Mouse (Mus musculus) ES-E14 (cell line): ENCODE measurements around the gene Unc13d. TPM values are rescaled to one million over a fixed set of nuclear protein-coding genes. Genes with fewer than 3 reads are reported as not detected.
"Not testable (repeated sequence)": the region's sequence is repeated elsewhere in the genome, so short reads cannot be mapped to it uniquely, and the experiment has no call there.

Experiments
- DNase-seq: peaks from one replicate; pipeline ENCODE4 v3.0.0-alpha.2; 2013; ENCODE audit warnings: low read depth, low spot score
- H3K27ac ChIP-seq: 2 replicates; pipeline ENCODE4 v1.5.1; 2012; ENCODE audit warnings: low read depth, mild to moderate bottlenecking, low read length, moderate library complexity, mixed read lengths; ENCODE audit not compliant: poor library complexity, insufficient read depth, severe bottlenecking
- H3K36me3 ChIP-seq: 2 replicates; pipeline ENCODE4 v1.6.1; 2012; ENCODE audit warnings: mild to moderate bottlenecking, low read length, moderate library complexity, mixed read lengths; ENCODE audit not compliant: control insufficient read depth, poor library complexity, insufficient read depth, severe bottlenecking
- H3K4me1 ChIP-seq, 2 experiments: fragments of 150-350 bp in 1 of 2; sonication (generic) in 1 of 2; 2 replicates each; pipeline ENCODE4 v1.6.1; 2012; ENCODE audit warnings: low read length in 2 of 2, mild to moderate bottlenecking in 1 of 2, mixed read lengths in 1 of 2; ENCODE audit not compliant: control insufficient read depth in 2 of 2, insufficient read depth in 2 of 2, poor library complexity in 1 of 2
- H3K4me3 ChIP-seq, 2 experiments: fragments of 150-350 bp in 1 of 2; sonication (generic) in 1 of 2; 2 replicates each; pipeline ENCODE4 v1.5.1; 2012; ENCODE audit warnings: low read length in 2 of 2, low read depth in 1 of 2, mild to moderate bottlenecking in 1 of 2, mixed read lengths in 1 of 2; ENCODE audit not compliant: insufficient read depth in 1 of 2, poor library complexity in 1 of 2, severe bottlenecking in 1 of 2
- H3K9ac ChIP-seq: 2 replicates; pipeline ENCODE4 v1.6.1; 2012; ENCODE audit warnings: low read depth, mild to moderate bottlenecking, low read length, mixed read lengths; ENCODE audit not compliant: poor library complexity, insufficient read depth, severe bottlenecking
- H3K9me3 ChIP-seq: fragments of 150-350 bp; sonication (generic); 2 replicates; pipeline ENCODE4 v1.6.1; 2012; ENCODE audit warnings: low read depth, mild to moderate bottlenecking, low read length; ENCODE audit not compliant: control insufficient read depth, insufficient read depth
- CHD2 ChIP-seq: IDR thresholded peaks from 2 replicates; pipeline ENCODE4 v1.6.1; 2014; ENCODE audit warnings: mild to moderate bottlenecking, low read depth, low read length, inconsistent platforms
- HCFC1 ChIP-seq: IDR thresholded peaks from 2 replicates; pipeline ENCODE4 v1.6.1; 2012; ENCODE audit warnings: low read length, inconsistent platforms, borderline replicate concordance; ENCODE audit not compliant: insufficient read depth
- MAFK ChIP-seq: IDR thresholded peaks from 2 replicates; pipeline ENCODE4 v1.6.1; 2014; ENCODE audit warnings: mild to moderate bottlenecking, low read depth, low read length, inconsistent platforms; ENCODE audit not compliant: insufficient read depth
- ZC3H11A ChIP-seq: IDR thresholded peaks from 2 replicates; pipeline ENCODE4 v1.6.1; 2012; ENCODE audit warnings: low read depth, mild to moderate bottlenecking, inconsistent platforms, low read length, borderline replicate concordance
- ZNF384 ChIP-seq: IDR thresholded peaks from 2 replicates; pipeline ENCODE4 v1.6.1; 2012; ENCODE audit warnings: low read depth, low read length, inconsistent platforms
- in situ Hi-C, 2 experiments: fragments of 600-800 bp; cut with MboI; formaldehyde crosslinking; loops; one replicate each; pipeline ENCODE4 v1.15.1; 2025; ENCODE audit warnings: low sequenced_read_pairs in 2 of 2, inconsistent platforms in 1 of 2; ENCODE audit not compliant: unreplicated experiment in 2 of 2
- total RNA-seq: library from RNA; depleted of rRNA; stranded (reverse); fragments of 300-350 nt; gene quantifications from 2 replicates; pipeline ENCODE4 v1.2.3, GENCODE M21; 2012

The Unc13d gene
- total RNA-seq, 1 experiment = 13.3 TPM

DNA sequence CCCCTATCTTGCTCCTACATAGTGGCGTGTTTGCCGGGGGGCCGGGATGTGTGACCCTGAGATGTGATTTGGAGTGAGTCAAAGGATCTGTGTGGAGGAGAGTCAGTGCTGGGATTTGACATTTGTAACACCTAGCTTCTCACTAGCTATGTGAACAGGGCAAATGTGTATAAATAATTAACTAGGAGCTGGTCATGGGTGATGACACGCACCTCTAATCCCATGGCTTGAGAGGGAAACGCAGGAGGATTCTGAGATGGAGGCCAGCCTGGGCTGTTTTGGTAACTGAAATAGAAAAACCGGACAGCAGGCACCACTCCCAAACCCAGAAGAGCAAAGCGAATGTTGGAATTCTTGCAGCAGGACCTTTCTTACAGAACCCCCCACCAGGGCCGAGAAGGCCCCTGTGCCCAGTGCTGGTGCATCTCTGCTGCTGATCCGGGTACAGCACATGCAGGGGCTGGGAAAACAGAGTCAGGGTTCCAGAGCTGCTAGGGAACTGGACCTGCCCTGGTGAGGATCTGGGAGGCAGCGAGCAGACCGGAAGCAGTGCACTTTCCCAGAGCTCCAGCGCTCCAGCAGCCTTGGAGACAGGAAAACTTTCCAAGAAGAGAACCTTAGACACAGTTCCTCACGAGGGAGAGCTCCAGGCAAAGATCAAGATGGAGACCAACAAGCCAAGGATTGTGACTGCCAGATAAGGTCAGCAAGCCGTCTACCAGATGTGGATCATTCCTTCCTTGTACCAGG, 21.1 kb upstream of the Unc13d start:
- Histone ChIP-seq H3K27ac (no peak overlapping the region), H3K4me1 (peaks cover 4 to 9% of the 10 kb centered on the region in 2 experiments; a peak in 3 of 4 replicates)
- in situ Hi-C loops = no loop called here

DNA sequence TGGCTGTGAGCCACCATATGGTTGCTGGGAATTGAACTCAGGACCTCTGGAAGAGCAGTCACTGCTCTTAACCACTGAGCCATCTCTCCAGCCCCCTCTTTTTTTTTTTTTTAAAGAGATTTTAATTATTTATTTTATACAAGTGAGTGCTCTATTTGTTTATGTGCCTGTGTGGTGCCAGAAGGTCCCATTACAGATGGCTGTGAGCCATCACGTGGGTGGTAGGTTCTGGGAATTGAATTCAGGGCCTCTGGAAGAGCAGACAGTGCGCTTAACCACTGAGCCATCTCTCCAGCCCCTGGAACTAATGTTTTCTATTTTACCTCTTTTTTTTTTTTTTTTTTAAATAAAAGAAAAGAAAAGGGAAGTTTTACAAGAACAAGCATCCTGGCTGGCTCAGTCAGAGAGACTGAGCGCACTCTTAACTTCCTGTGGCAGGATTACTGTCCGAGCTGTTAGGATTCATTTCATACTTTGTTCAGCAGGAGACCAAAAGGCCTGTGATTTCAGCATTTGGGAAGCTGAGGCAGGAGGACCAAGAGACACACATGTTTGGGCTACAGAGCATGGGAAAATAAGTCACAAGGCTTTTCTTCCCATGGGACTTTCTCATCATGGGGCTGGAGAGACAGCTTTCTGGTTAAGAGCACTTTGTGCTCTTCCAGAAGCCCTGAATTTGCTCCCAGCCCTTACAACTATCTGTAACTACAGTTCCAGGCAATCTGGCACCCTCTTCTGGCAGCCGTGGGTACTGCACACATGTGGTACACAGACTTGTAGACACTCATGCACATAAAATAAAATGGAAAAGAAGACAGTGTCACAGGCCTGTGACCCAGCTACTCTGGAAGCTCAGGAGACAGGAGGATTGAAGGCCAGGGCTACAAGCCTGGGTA, 18.7 kb upstream of the Unc13d start:
- no peak overlapping the region for H3K4me3 ChIP-seq
- no peaks in the 10 kb centered on the region for H3K36me3 ChIP-seq
- no peak overlapping the region for H3K27ac ChIP-seq
- H3K9me3 ChIP-seq = no peaks in the 10 kb centered on the region
- H3K9ac ChIP-seq = no peak overlapping the region
- peak; percentile 10; the same call in 1 of the 2 replicates for TF ChIP-seq ZNF384
- no peak for TF ChIP-seq MAFK
- peaks cover 2 to 8% of the 10 kb centered on the region in 2 experiments; a peak in 3 of 4 replicates for H3K4me1 ChIP-seq
- DNase-seq = peak; percentile 96
- in situ Hi-C loops = no loop called here

More for the DNA sequence above, 21.1 kb upstream of the Unc13d start:
- no peak overlapping the region for H3K4me3 ChIP-seq
- H3K9ac ChIP-seq = no peak overlapping the region
- TF ChIP-seq ZNF384 = no peak
- no peak for TF ChIP-seq MAFK
- TF ChIP-seq HCFC1 = no peak
- no peak for TF ChIP-seq ZC3H11A
- TF ChIP-seq CHD2 = no peak
- H3K9me3 ChIP-seq = no peaks in the 10 kb centered on the region
- no peak for DNase-seq
- H3K36me3 ChIP-seq = no peaks in the 10 kb centered on the region

DNA sequence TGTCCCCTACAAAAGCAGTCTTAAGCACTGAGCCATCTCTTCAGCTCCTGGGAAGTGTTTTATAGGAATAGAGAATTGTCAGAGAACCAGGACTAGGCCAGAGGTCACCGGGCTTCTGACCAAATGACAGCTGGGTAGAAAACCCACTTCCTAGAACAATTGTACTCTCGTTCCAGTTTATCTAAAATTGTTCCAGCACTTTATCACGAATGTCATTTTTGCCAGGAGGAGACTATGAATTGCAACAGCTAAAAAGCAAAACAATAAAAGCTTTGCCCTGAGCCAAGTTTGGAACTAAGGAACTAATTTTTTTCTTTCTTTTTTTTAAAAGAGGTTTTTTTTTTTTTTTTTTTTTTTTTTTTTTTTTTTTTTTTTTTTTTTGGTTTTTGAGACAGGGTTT, 17.8 kb upstream of the Unc13d start:
- in situ Hi-C loops = no loop called here

DNA sequence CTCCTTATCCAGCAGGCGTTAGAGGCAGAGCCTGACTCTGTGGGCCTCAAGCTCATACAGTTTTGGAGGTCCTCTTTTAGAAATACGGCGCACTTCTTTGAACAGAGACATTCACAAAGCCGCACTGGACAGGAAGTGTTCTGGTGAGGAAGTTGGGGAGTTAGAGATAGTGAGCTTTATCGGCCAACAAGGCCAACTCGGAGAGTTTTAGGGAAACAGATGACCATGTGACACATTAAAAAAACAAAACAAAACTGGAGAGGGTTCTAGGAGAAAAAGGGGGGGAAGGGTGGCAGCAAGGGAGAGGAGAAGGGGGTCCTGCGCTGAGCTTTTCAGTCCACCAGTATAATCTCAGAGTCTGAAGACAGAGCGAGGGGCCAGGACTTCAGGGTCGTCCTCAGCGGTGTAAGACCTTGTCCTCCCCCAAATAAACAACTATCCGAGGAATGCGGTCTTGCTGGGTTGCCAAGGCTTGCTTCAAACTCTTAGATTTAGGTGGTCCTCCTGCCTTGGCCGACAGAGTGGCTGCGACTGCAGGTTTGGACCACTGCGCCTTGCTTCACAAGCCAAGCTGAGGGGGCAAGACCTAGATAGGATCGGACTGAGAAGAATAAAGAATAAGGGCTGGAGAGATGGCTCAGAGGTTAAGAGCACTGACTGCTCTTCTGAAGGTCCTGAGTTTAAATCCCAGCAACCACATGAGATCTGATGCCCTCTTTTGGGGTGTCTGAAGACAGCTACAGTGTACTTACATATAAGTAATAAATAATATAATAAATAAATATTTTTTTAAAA, 16.2 kb upstream of the Unc13d start:
- peaks cover 0 to 6% of the 10 kb centered on the region in 2 experiments; a peak in 2 of 4 replicates for H3K4me1 ChIP-seq
- TF ChIP-seq CHD2 (no peak), HCFC1 (no peak), ZNF384 (no peak), ZC3H11A (no peak), MAFK (no peak)
- H3K27ac ChIP-seq = no peak overlapping the region
- in situ Hi-C loops = no loop called here
- H3K9me3 ChIP-seq = no peaks in the 10 kb centered on the region
- H3K9ac ChIP-seq = peak overlapping the region; percentile 20; the same call in 1 of the 2 replicates
- no peaks in the 10 kb centered on the region for H3K36me3 ChIP-seq
- H3K4me3 ChIP-seq = no peak overlapping the region
- no peak for DNase-seq

More for the DNA sequence above, 17.8 kb upstream of the Unc13d start:
- no peak for DNase-seq
- no peaks in the 10 kb centered on the region for H3K9me3 ChIP-seq
- H3K4me3 ChIP-seq = no peak overlapping the region
- H3K4me1 ChIP-seq = peaks cover 0 to 8% of the 10 kb centered on the region in 2 experiments; a peak in 2 of 4 replicates
- H3K27ac ChIP-seq = no peak overlapping the region
- H3K36me3 ChIP-seq = no peaks in the 10 kb centered on the region
- no peak overlapping the region for H3K9ac ChIP-seq
- TF ChIP-seq ZC3H11A = no peak
- TF ChIP-seq ZNF384 = peak; percentile 90

DNA sequence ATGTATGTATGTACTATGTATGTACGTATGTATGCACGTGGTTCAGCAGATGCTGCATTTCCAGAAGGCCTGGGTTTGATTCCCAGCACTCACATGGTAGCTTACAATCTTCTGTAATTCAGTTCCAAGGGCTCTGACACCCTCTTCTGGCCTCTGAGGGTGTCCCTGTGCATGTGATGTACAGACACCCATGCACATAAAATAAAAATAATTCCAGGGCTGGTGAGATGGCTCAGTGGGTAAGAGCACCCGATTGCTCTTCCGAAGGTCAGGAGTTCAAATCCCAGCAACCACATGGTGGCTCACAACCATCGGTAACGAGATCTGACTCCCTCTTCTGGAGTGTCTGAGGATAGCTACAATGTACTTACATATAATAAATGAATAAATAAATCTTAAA, 15.2 kb upstream of the Unc13d start:
- H3K36me3 ChIP-seq, H3K4me1 ChIP-seq, DNase-seq, H3K9me3 ChIP-seq, H3K4me3 ChIP-seq, H3K9ac ChIP-seq, H3K27ac ChIP-seq, in situ Hi-C loops: not testable (repeated sequence)
